Mouse (Mus musculus) bone marrow macrophage, adult 2 months (primary cell): ENCODE measurements around the gene Adamtsl4. TPM values are rescaled to one million over a fixed set of nuclear protein-coding genes. Genes with fewer than 3 reads are reported as not detected.
A peak's percentile ranks its signal among the peaks of the same experiment; 100 is the strongest.

ENCODE experiments used
- H3K27ac ChIP-seq: 2 replicates; pipeline ENCODE4 v1.5.1; 2012; ENCODE audit warnings: low read depth, low read length; ENCODE audit not compliant: insufficient read depth
- H3K4me1 ChIP-seq: 2 replicates; pipeline ENCODE4 v1.6.1; 2012; ENCODE audit warnings: low read length; ENCODE audit not compliant: control insufficient read depth, insufficient read depth
- H3K4me3 ChIP-seq: 2 replicates; pipeline ENCODE4 v1.5.1; 2012; ENCODE audit warnings: mild to moderate bottlenecking, low read length, moderate library complexity; ENCODE audit not compliant: insufficient read depth
- CTCF ChIP-seq: IDR thresholded peaks from 2 replicates; pipeline ENCODE4 v1.5.1; 2012; ENCODE audit warnings: low read depth, mild to moderate bottlenecking, low read length, moderate library complexity
- POLR2A ChIP-seq: IDR thresholded peaks from 2 replicates; pipeline ENCODE4 v1.6.1; 2012; ENCODE audit warnings: mild to moderate bottlenecking, low read depth, low read length, borderline replicate concordance
- polyA plus RNA-seq: library from polyadenylated mRNA; stranded (reverse); fragments of >200 nt; gene quantifications from 2 replicates; pipeline ENCODE4 v1.2.4, GENCODE M21; 2012; ENCODE audit not compliant: missing spikeins, insufficient read depth, insufficient read length

Adamtsl4 gene
- polyA plus RNA-seq, 1 experiment = 2.4 TPM

- TF ChIP-seq CTCF (no peak), POLR2A (no peak)
- peaks cover 7% of the 10 kb centered on the region for H3K4me1 ChIP-seq
Measured at GRCm38 (mm10) chr3:95725863-95726262, 38.1 kb upstream of the Adamtsl4 start.

DNA sequence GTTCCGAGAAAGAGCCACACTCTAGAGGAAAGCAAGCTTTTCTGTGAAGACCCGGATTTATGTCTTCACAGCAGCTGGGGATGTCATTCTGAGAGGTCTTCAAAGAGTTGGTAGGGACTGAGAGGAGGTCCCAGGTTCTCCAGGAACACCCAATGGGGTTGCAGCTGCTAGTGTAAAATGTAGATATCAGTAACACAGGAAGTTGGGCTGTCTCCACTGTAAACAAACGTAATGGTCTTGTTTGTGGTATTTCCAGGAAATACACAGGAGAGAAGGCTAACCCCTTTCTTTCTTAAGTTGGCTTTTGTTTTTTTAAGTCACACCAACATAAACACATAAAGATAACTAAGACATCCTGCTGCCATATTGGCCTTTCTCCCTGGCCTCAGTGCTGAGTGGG lies 34.7 kb upstream of the Adamtsl4 start:
- H3K27ac ChIP-seq = no peak overlapping the region
- no peak overlapping the region for H3K4me3 ChIP-seq
- H3K4me1 ChIP-seq = peaks cover 7% of the 10 kb centered on the region
- TF ChIP-seq CTCF (no peak), POLR2A (no peak)

More at GRCm38 (mm10) chr3:95725863-95726262, 38.1 kb upstream of the Adamtsl4 start:
- Histone ChIP-seq H3K4me3 (no peak overlapping the region), H3K27ac (no peak overlapping the region)

DNA sequence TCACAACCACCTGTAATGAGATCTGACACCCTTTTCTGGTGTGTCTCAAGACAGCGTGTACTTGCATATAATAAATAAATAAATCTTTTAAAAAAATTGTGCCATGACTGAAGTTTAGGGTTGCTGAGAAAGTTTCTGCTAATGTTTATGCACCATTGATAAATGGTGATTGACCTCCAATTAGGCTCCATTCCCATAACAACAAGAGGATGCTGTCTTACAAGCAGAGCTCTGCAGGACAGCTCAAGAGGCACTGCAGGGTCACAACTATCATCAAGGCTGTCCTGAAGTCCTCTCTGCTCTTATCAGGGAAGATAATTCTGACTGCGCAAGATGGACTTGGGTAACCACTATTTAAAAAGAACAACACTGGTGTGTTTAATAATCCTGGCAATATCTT lies 30.4 kb upstream of the Adamtsl4 start:
- TF ChIP-seq POLR2A (no peak), CTCF (no peak)
- Histone ChIP-seq H3K4me3 (no peak overlapping the region), H3K4me1 (no peaks in the 10 kb centered on the region), H3K27ac (no peak overlapping the region)

DNA sequence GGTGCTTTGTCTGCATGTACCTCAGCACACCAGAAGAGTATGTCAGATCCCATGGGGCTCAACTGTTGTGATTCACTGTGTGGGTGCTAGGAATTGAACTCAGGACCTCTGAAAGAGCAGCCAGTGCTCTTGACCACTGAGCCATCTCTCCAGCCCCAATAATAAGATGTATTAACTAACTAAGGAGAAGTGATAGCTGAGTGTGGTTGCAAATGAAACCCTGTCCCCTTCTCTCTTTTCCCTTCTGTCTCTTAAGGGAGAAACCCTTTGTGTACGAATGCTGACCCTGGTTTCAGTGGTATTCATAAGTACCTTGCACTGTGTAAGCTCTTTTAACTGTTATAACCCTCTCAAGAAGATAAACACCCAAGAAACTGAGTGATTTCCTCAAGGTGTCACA lies 28.4 kb upstream of the Adamtsl4 start:
- H3K27ac ChIP-seq = no peak overlapping the region
- no peaks in the 10 kb centered on the region for H3K4me1 ChIP-seq
- no peak for TF ChIP-seq CTCF
- TF ChIP-seq POLR2A = no peak
- H3K4me3 ChIP-seq = no peak overlapping the region

GRCm38 (mm10) chr3:95709967-95710366 lies 22.2 kb upstream of the Adamtsl4 start:
- H3K27ac ChIP-seq = no peak overlapping the region
- H3K4me3 ChIP-seq = no peak overlapping the region
- TF ChIP-seq POLR2A (no peak), CTCF (no peak)
- peaks cover 27% of the 10 kb centered on the region for H3K4me1 ChIP-seq

- peaks cover 27% of the 10 kb centered on the region for H3K4me1 ChIP-seq
- H3K27ac ChIP-seq = no peak overlapping the region
- no peak overlapping the region for H3K4me3 ChIP-seq
- no peak for TF ChIP-seq CTCF
- TF ChIP-seq POLR2A = no peak
Measured at GRCm38 (mm10) chr3:95709044-95709443, 21.3 kb upstream of the Adamtsl4 start.

DNA sequence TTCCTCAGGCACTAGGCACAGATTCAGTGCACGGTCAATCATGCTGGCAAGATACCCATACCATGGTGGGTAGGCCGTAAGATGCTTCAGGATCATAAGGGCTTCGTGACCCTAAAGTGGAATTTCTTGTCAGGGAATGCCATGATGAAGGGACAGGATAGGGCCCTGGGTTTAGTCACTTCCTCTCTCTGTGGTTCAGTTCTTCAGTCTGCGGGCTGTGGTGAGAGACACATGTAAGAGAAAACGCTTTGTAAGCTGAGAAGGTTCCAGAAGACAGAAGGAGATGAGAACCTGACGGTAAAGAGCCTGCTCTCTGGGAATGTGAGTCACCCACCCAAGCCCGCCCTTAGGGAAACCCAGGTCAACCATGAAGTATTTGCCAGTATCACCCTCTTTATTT lies 19.8 kb upstream of the Adamtsl4 start:
- Histone ChIP-seq H3K4me1 (peaks cover 28% of the 10 kb centered on the region), H3K27ac (peak overlapping the region; percentile 55), H3K4me3 (no peak overlapping the region)
- no peak for TF ChIP-seq POLR2A
- no peak for TF ChIP-seq CTCF

DNA sequence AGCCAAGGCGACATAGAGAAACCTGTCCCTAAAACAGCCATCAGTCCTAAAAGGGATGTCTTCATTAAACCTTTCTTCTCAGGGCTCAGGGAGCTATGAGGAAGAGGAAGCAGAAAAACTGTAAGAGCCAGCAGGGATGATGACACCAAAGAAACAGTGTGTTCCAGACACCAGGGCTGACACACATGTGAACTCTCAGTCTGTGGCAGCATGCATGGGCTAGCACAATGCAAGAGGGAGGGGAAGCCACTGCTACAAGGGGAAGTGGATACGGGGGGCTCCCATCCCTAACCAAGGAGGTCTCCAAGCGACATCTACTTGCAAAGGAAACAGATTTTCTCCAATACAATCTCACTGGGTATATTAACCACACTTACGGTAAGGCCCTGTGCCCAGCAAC lies 18.6 kb upstream of the Adamtsl4 start:
- no peak overlapping the region for H3K4me3 ChIP-seq
- TF ChIP-seq POLR2A (no peak), CTCF (no peak)
- H3K4me1 ChIP-seq = peaks cover 32% of the 10 kb centered on the region
- H3K27ac ChIP-seq = 0 out of 2 replicates have a peak overlapping the region, but pooled peaks have one; percentile 9

- no peak overlapping the region for H3K27ac ChIP-seq
- H3K4me3 ChIP-seq = no peak overlapping the region
- peaks cover 28% of the 10 kb centered on the region for H3K4me1 ChIP-seq
- no peak for TF ChIP-seq POLR2A
- no peak for TF ChIP-seq CTCF
Measured at GRCm38 (mm10) chr3:95704612-95705011, 16.9 kb upstream of the Adamtsl4 start.

GRCm38 (mm10) chr3:95703276-95703675 lies 15.6 kb upstream of the Adamtsl4 start:
- TF ChIP-seq POLR2A = no peak
- no peak for TF ChIP-seq CTCF
- no peak overlapping the region for H3K27ac ChIP-seq

DNA sequence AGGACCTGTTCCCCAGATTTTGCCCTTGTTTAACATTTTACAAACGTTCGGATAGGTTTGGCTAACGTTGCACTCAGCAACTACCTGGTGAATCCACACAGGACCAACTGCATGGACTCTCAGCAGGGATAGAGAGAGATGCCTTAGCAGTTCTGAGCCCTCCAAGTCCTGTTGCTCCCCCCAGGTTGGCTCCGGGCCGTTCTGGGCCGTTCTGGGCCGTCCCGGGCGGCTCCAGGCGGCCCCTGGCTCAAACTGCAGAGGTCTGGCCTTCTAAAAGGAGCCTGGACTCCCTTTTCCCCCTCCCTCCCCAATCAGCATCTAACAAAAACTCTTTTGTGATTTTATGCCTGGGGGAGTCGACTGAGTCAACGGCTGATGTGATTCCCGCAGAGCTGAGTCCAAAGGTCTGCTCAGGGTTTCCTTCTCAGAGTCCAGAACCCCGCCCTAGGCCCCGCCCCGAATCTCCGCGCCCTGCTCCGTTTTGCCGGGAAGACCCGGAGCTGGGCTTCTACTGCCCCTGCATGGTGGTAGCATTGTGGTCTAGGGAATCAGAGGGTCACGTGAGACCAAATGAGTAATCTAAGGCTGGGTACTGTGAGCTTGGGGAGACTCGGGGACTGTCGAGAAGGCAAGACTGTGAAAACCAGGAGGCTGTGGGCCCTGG lies 14.3 kb upstream of the Adamtsl4 start:
- Histone ChIP-seq H3K4me1 (peaks cover 14% of the 10 kb centered on the region), H3K27ac (no peak overlapping the region), H3K4me3 (no peak overlapping the region)
- TF ChIP-seq CTCF (no peak), POLR2A (no peak)

More at GRCm38 (mm10) chr3:95703276-95703675, 15.6 kb upstream of the Adamtsl4 start:
- H3K4me1 ChIP-seq = peaks cover 25% of the 10 kb centered on the region
- no peak overlapping the region for H3K4me3 ChIP-seq
